Mouse (Mus musculus): ENCODE measurements around the gene Gm12184.
"Not testable (repeated sequence)": the region's sequence is repeated elsewhere in the genome, so short reads cannot be mapped to it uniquely, and the experiment has no call there.

The Gm12184 gene

GRCm38 (mm10) chr11:48801831-48802772, 24.4 kb downstream of the Gm12184 start:
- no peak for DNase-seq (ENCODE audit: low read depth, low spot score)

DNA sequence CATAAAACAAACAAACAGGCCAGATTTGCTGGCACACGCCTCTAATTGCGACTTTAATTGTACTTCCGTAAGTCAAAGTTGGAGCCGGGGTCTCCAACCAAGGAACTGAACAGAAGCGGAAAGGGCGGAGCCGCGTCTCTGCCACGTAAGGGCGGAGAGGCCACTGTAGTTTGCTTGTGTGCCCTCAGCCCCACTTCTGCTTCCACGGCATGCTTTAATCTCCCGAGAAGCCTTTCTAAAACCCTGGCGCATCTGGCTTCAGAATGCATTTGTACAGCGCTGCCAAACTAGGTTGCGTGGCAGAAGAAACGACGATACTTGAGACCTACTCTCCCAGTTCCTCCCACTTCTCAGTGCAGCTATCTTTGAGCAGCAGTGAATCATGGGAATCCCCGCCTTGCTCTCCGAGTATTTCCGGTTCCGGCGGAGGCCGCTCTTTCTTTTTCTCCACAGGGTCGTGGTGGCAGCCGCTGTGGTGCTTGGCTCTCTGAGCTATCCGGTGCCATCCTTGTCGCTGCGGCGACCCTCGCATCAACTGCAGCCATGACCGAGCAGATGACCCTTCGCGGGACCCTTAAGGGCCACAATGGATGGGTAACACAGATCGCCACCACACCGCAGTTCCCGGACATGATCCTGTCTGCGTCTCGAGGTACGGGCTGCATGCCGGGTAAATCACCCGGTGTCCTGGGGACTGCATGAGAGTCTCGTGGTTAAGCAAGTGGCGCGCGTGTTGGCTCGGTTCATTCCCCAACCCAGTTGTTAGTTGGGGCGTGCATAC, 26.3 kb downstream of the Gm12184 start, which contains the start of gene Rack1:
Gene Rack1 (plus strand): TSS at position 412 of the 781 bp plus-strand sequence.
- DNase-seq (ENCODE audit: low read depth, low spot score), result peak; percentile 82

GRCm38 (mm10) chr11:48798984-48799920, 27.2 kb downstream of the Gm12184 start:
- DNase-seq (ENCODE audit: low read depth, low spot score), result no peak

- no peak for DNase-seq (ENCODE audit: low read depth, low spot score)
Measured at GRCm38 (mm10) chr11:48798308-48798707, 28.1 kb downstream of the Gm12184 start.

- DNase-seq (ENCODE audit: low read depth, low spot score), result no peak
Measured at GRCm38 (mm10) chr11:48797287-48797686, 29.2 kb downstream of the Gm12184 start.

DNA sequence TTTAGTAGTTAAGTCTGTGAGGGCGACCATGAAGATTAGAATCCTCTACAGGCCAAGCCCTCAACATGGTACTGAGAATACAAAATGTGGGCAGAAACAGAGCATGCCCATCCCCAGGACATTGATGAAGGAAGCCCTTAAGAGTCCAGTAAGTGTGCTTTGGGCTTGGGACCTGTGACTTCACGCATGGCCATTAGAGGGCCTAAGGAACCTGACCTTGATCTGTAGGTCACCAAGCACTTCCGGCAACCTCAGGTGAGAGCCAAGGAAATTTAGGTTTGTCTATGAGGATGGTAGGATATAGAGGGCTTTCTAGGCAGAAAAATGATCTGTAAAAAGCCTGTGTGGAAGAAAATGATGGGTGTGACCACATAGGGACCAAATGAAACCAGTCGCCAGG, 30.2 kb downstream of the Gm12184 start:
- no peak for DNase-seq (ENCODE audit: low read depth, low spot score)

- DNase-seq (ENCODE audit: low read depth, low spot score), result no peak
Measured at GRCm38 (mm10) chr11:48795221-48795620, 31.2 kb downstream of the Gm12184 start.

DNA sequence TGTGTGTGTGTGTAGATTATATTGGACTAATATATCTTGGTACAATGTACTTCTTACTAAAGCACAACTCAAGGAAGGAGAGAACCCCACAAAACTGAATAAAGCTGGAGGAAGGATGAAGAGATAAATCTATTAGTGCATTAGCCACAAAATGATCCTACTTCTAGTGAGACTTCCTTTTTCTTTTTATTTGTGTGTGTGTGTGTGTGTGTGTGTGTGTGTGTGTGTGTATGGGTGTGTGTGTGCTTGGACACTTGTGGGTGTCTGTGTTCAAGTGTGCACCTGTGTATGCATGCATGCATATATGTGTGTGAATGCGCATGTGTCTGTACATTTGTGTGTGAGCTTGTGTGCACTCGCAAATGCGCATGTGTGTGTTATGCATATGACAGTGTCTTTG, 33.3 kb downstream of the Gm12184 start:
- no peak for DNase-seq (ENCODE audit: low read depth, low spot score)

DNA sequence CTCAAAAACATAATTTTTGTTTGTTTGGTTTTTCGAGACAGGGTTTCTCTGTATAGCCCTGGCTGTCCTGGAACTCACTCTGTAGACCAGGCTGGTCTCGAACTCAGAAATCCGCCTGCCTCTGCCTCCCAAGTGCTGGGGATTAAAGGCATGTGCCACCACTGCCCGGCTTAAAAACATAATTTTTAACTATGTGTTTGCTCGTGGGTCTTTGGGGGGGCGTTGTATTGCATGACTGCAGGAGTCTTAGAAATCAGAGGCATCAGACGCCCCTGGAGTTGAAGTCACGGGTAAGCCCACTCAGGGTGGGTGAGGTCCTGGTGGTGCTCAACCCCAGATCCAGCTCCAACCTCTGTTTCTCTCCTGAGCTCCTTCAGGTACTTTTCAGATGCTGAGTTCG, 34.6 kb downstream of the Gm12184 start:
- not testable (repeated sequence) for DNase-seq (ENCODE audit: low read depth, low spot score)

GRCm38 (mm10) chr11:48790946-48791345, 35.5 kb downstream of the Gm12184 start:
- no peak for DNase-seq (ENCODE audit: low read depth, low spot score)

- DNase-seq (ENCODE audit: low read depth, low spot score), result peak; percentile 79
Measured at GRCm38 (mm10) chr11:48789973-48790823, 36.3 kb downstream of the Gm12184 start.

DNA sequence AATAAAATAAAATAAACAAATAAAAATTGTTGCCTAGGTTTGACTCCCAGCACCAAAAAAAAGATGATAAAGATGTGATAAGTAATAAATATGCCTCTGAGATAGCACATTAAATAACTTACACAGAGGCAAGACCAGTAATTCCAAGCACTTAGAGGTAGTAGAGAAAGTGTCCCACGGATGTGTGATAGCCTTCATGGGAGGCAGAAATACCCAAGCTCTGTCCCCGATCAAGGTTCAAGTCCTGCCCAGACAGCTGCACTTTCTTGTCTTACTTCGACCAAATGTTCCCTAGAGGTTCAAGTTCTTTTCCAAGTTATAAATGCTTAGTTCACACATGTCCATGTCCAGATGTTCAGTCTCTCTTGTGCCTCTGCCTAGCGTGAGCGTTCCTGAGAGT, 37.2 kb downstream of the Gm12184 start:
- DNase-seq (ENCODE audit: low read depth, low spot score), result no peak

DNA sequence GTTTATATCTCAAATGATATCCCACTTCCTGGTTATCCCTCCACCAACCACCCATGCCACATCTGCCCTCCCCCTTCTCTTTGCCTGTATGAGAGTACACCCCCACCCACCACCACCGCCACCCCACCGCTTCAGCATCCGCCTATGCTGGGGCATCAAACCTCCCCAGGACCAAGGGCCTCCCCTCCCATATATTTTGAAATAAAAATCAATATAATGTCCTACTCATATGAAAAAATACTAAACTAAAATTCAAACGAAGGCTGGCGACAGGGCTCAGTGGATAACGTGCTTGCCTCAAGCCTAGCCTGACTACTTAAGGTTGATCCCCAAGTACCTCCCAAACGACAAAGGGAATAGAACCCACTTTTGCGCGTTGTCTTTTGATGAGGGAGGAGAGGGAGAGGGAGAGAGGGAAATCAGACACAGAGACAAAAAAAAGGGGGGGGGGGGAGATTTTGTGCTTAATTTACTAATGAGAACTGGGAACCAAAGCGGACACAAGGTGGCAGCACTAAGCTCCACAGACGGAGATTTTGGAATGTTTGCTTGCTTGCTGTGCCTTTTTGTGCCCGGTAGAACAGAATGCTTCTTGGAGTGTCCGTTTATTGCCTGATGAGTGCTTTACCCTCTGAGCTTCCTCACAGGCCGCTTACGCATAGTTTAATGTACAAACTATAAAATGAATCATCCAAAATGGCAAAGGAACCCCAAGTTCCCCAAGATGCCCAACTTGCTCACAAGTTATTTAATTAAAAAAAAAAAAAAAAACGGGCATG, 38.0 kb downstream of the Gm12184 start:
- peak; percentile 62 for DNase-seq (ENCODE audit: low read depth, low spot score)

- DNase-seq (ENCODE audit: low read depth, low spot score), result no peak
Measured at GRCm38 (mm10) chr11:48787455-48788211, 38.8 kb downstream of the Gm12184 start.

DNA sequence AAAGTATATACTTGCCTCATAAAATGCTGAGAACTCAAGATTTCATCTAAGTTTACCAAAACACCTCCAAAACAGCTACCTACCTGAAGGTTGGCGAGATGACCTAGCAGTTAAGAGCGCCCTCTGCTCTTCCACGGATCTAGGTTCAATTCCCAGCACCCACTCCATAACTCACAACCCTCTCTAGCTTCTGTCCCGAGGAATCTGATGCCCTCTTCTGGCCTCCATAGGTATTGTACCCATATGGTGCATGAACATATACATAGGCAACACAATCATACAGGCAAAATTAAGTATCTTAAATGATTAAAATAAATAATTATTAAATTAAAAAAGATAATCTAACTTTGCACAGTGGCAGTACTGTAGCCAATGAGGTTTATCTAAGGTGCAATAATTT, 44.2 kb downstream of the Gm12184 start:
- no peak for DNase-seq (ENCODE audit: low read depth, low spot score)

GRCm38 (mm10) chr11:48779450-48779849, 47.0 kb downstream of the Gm12184 start:
- no peak for DNase-seq (ENCODE audit: low read depth, low spot score)

DNA sequence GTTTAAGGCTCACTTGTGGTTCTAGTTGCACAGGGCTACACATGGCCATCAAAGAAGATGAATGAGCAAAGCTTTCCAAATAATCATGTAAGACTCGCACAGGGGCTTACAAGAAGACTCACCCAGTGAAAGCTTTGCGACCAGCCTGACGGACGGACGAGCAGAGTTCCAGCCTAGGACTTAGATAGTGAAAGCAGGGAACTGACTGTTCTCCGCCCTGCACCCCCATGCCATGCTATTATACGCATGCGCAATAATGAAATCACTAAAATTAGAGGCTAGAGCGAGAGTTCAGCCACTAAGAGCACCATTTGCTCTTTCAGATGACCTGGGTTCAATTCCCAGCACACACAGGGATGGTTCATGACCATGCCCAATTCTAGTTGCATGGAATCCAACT, 49.2 kb downstream of the Gm12184 start:
- DNase-seq (ENCODE audit: low read depth, low spot score), result no peak

DNA sequence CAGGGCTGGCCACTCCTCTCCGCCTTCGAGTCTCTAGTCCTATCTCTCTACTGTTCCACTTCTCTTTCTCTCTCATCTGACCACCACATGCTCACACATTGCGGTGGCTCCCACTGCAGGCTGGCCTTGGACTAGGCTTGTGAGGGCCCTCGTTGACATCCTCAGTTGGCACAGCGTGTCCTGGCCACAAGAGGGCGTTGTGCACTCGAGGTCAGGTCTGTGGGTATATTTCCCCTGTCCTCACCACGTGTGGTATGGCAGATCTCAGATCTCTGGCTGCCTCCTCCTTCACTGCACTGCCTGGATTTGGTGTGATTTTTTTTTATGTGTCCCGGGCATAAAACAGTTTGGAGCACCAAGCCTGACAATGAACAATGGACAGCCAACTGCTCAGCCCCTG, 49.8 kb downstream of the Gm12184 start:
- DNase-seq (ENCODE audit: low read depth, low spot score), result no peak

- DNase-seq (ENCODE audit: low read depth, low spot score), result peak; percentile 76
Measured at GRCm38 (mm10) chr11:48775483-48775882, 51.0 kb downstream of the Gm12184 start.
